Mouse (Mus musculus) heart, postnatal 0 days (tissue): Measurements from ENCODE around the gene Slc41a1.

ENCODE experiments used
- CTCF ChIP-seq: IDR thresholded peaks from 2 replicates; pipeline ENCODE4 v1.5.1; 2016; ENCODE audit warnings: antibody characterized with exemption, control low read depth, low read depth
- EP300 ChIP-seq: IDR thresholded peaks from 2 replicates; pipeline ENCODE4 v1.6.1; 2016; ENCODE audit warnings: antibody characterized with exemption, low read depth

DNA sequence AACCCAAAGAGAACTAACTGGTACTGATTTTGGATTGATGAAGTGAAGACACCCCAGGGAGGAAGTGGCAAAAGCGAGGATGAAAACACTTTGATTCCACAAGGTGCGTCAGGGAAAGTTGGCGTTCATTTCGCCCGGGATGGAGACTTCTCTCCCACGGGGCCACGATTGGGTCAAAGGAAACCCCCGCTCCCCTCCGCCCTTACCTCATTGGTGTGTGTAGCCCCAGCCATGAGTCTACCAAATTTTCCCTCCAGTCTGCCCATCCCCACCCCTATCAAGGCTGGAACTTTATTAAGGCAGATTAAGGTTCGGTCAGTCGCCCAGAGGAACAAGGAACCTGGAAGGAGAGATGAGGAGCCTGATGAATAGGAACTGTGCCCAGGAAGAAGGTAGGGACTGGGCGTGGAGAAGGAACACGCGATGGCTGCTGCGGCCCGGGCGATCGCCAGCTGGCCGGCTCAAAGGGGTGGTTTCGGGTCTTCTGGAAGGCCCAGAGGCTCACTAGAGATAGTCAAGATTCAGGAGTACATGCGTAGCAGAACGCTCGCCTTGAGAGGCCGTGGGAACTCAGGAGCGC, at the start of gene Slc41a1:
- TF ChIP-seq CTCF (no peak), EP300 (no peak)
